28 mouse cellular contexts compared by ENCODE assay signal in the genomic region with DNA sequence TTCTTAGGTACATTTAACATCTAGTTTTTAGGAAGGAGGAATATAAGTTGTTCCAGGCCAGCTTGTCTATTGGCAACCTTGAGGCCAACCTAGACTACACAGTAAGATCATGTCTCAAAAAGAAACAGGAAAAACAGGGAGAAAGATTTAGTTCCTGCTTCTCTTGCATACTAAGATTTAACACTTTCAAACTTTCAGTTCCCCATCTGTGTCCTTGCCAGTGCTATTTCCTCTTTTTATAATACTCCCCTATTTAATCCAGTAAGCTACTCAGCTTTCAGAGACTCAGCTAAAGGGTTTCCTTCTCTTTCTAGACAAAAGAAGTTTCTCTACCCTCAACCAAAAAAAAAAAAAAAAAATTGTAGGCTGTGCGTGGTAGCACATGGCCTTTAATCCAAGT. TPM values are rescaled to one million over a fixed set of nuclear protein-coding genes. Genes with fewer than 3 reads are reported as not detected.
A peak's percentile ranks its signal among the peaks of the same experiment; 100 is the strongest.
DNase-seq lines count a peak whose midpoint lies in the region; ATAC-seq and TF ChIP-seq lines count a peak whose summit lies in the region.
"Had no signal": no experiment of that assay in that cellular context is flagged by ENCODE, and none has a peak within 500 bp of the region (broad histone marks: within the 10 kb centered on the region; RNA-seq: fewer than 3 reads in every experiment).

No protein-coding gene starts in this region.

- no peaks in the 10 kb centered on the region for H3K79me2 ChIP-seq in CH12.LX (replicated peaks; ENCODE audit: control insufficient read depth, extremely low read depth, insufficient read depth, poor library complexity, severe bottlenecking)

- TF ChIP-seq EP300 in CH12.LX (IDR thresholded peaks at IDR 0.05; ENCODE audit: low read length) = peak; percentile 88

- no peak overlapping the region for H3K4me3 ChIP-seq in lung, adult 2 months (replicated peaks; ENCODE audit: extremely low read depth, low read depth, low read length)
- no peak overlapping the region for H3K4me3 ChIP-seq in CH12.LX (replicated peaks in 1 of 3; ENCODE audit: low read depth in 2 of 3, low read length in 2 of 3, poor library complexity in 1 of 3)
- no peak overlapping the region for H3K4me3 ChIP-seq in forebrain, embryonic 11.5 days (ENCODE audit: low read depth, low read length)
- H3K4me3 ChIP-seq in hindbrain, embryonic 11.5 days (ENCODE audit: low read depth, low read length) = no peak overlapping the region
- H3K4me3 ChIP-seq: erythroblast, embryonic 14.5 days; forebrain, embryonic 12.5 days; limb, embryonic 10.5 days; limb, embryonic 15.5 days; liver, embryonic 15.5 days; midbrain, embryonic 12.5 days had no signal

- in situ Hi-C loops in CH12.LX (cut with MboI; ENCODE audit: low pct_ligation_motif_present, low pct_unique_long_range_greater_than_20kb, low sequenced_read_pairs) = no loop called here

- TF ChIP-seq POLR2A in lung, adult 2 months (IDR thresholded peaks at IDR 0.05; ENCODE audit: borderline replicate concordance, extremely low read depth, low read depth, low read length) = no peak
- no peak for TF ChIP-seq POLR2A in CH12.LX (IDR thresholded peaks at IDR 0.05; ENCODE audit: low read depth, low read length)

- ATAC-seq in granulocyte monocyte progenitor cell, adult 5-6 weeks (replicated peaks; ENCODE audit: poor library complexity, severe bottlenecking) = peak; percentile 97
- peak; percentile 66 for ATAC-seq in monocyte, adult 5-6 weeks (replicated peaks; ENCODE audit: insufficient number of reproducible peaks, low FRiP score, low TSS enrichment, poor library complexity, severe bottlenecking)
- ATAC-seq in forebrain, embryonic 11.5 days (replicated peaks; ENCODE audit: low FRiP score) = no peak
- ATAC-seq in hindbrain, embryonic 11.5 days (ENCODE audit: low FRiP score) = no peak
- ATAC-seq: forebrain, postnatal 0 days; intestine, postnatal 0 days; Patski had no signal

- no peak overlapping the region for H3K4me2 ChIP-seq in CH12.LX (ENCODE audit: insufficient read depth, low read depth, poor library complexity, severe bottlenecking)
- no peak overlapping the region for H3K4me2 ChIP-seq in forebrain, embryonic 11.5 days (ENCODE audit: low read depth, low read length, severe bottlenecking)
- no peak overlapping the region for H3K4me2 ChIP-seq in hindbrain, embryonic 11.5 days (replicated peaks; ENCODE audit: low read depth, low read length)
- H3K4me2 ChIP-seq: forebrain, embryonic 12.5 days; heart, embryonic 11.5 days; hindbrain, embryonic 14.5 days; limb, embryonic 15.5 days; liver, embryonic 15.5 days; midbrain, embryonic 12.5 days had no signal

- H3K36me3 ChIP-seq in CH12.LX (replicated peaks in 1 of 2; ENCODE audit: control insufficient read depth in 1 of 2, insufficient read depth in 1 of 2, low read length in 1 of 2) = no peaks in the 10 kb centered on the region
- no peaks in the 10 kb centered on the region for H3K36me3 ChIP-seq in forebrain, embryonic 11.5 days (ENCODE audit: control insufficient read depth, insufficient read depth, low read length)
- no peaks in the 10 kb centered on the region for H3K36me3 ChIP-seq in hindbrain, embryonic 11.5 days (ENCODE audit: control insufficient read depth, insufficient read depth, low read length)
- H3K36me3 ChIP-seq: forebrain, embryonic 12.5 days; limb, embryonic 10.5 days; limb, embryonic 15.5 days; liver, embryonic 15.5 days; midbrain, embryonic 12.5 days had no signal

- TF ChIP-seq RAD21 in CH12.LX (IDR thresholded peaks at IDR 0.05; ENCODE audit: low read depth, low read length) = no peak

- WGBS in lung, adult 2 months = 55% methylated on average over 1 of the region's 1 CpGs
- WGBS in forebrain, embryonic 11.5 days = 55% methylated on average over 1 of the region's 1 CpGs
- WGBS in hindbrain, embryonic 11.5 days = 88% methylated on average over 1 of the region's 1 CpGs

- H3K9me3 ChIP-seq in CH12.LX (replicated peaks; ENCODE audit: low read length) = no peaks in the 10 kb centered on the region
- no peaks in the 10 kb centered on the region for H3K9me3 ChIP-seq in forebrain, embryonic 11.5 days (ENCODE audit: control insufficient read depth, low read length)
- no peaks in the 10 kb centered on the region for H3K9me3 ChIP-seq in hindbrain, embryonic 11.5 days (ENCODE audit: control insufficient read depth, low read length)
- H3K9me3 ChIP-seq: forebrain, embryonic 12.5 days; limb, embryonic 10.5 days; limb, embryonic 15.5 days; liver, embryonic 15.5 days; midbrain, embryonic 12.5 days had no signal

- no peaks in the 10 kb centered on the region for H3K27me3 ChIP-seq in CH12.LX (replicated peaks)
- H3K27me3 ChIP-seq in forebrain, embryonic 11.5 days (ENCODE audit: control insufficient read depth, insufficient read depth, low read length) = no peaks in the 10 kb centered on the region
- H3K27me3 ChIP-seq in hindbrain, embryonic 11.5 days (ENCODE audit: control insufficient read depth, insufficient read depth, low read length) = no peaks in the 10 kb centered on the region
- H3K27me3 ChIP-seq: forebrain, embryonic 12.5 days; limb, embryonic 15.5 days; liver, embryonic 15.5 days; midbrain, embryonic 12.5 days had no signal

- no peak for TF ChIP-seq CTCF in lung, adult 2 months (IDR thresholded peaks at IDR 0.05; ENCODE audit: insufficient read depth, low read length)
- no peak for TF ChIP-seq CTCF in CH12.LX (conservative IDR thresholded peaks at IDR 0.05 in 1 of 2, IDR thresholded peaks at IDR 0.05 in 1 of 2; ENCODE audit: low read depth in 2 of 2, low read length in 2 of 2)

- dilution Hi-C loops in CH12.LX (cut with MboI; ENCODE audit: extremely low pct_ligation_motif_present, extremely low pct_unique_long_range_greater_than_20kb, low sequenced_read_pairs) = no loop called here

- no peak overlapping the region for H3K27ac ChIP-seq in CH12.LX (ENCODE audit: insufficient read depth, low read depth)
- no peak overlapping the region for H3K27ac ChIP-seq in forebrain, embryonic 11.5 days (ENCODE audit: low read depth, low read length)
- H3K27ac ChIP-seq in hindbrain, embryonic 11.5 days (ENCODE audit: low read depth, low read length) = no peak overlapping the region
- H3K27ac ChIP-seq: forebrain, embryonic 12.5 days; hindbrain, embryonic 14.5 days; limb, embryonic 10.5 days; limb, embryonic 15.5 days; liver, embryonic 15.5 days; midbrain, embryonic 12.5 days had no signal

- H3K9ac ChIP-seq in CH12.LX (ENCODE audit: insufficient read depth, low read depth) = no peak overlapping the region
- no peak overlapping the region for H3K9ac ChIP-seq in forebrain, embryonic 11.5 days (ENCODE audit: low read length)
- no peak overlapping the region for H3K9ac ChIP-seq in hindbrain, embryonic 11.5 days (ENCODE audit: low read depth, low read length)
- H3K9ac ChIP-seq: forebrain, embryonic 12.5 days; forebrain, postnatal 0 days; hindbrain, embryonic 14.5 days; limb, embryonic 15.5 days; liver, embryonic 15.5 days; midbrain, embryonic 12.5 days had no signal

- H3K4me1 ChIP-seq in lung, adult 2 months (ENCODE audit: control insufficient read depth, insufficient read depth, low read length) = no peaks in the 10 kb centered on the region
- H3K4me1 ChIP-seq in CH12.LX (ENCODE audit: control insufficient read depth in 1 of 2, insufficient read depth in 2 of 2) = peaks cover 0 to 4% of the 10 kb centered on the region in 2 experiments; a peak in 1 of 4 replicates
- H3K4me1 ChIP-seq in forebrain, embryonic 11.5 days (replicated peaks; ENCODE audit: control insufficient read depth, insufficient read depth, low read length) = no peaks in the 10 kb centered on the region
- H3K4me1 ChIP-seq in hindbrain, embryonic 11.5 days (replicated peaks; ENCODE audit: control insufficient read depth, insufficient read depth, low read length) = no peaks in the 10 kb centered on the region
- H3K4me1 ChIP-seq: forebrain, embryonic 12.5 days; limb, embryonic 10.5 days; limb, embryonic 15.5 days; liver, embryonic 15.5 days; midbrain, embryonic 12.5 days had no signal

- DNase-seq in lung, postnatal 36 days = peak; percentile 1
- no peak for DNase-seq in lung, adult 2 months
- DNase-seq in CH12.LX (ENCODE audit: extremely low read depth) = peak; percentile 41
- no peak for DNase-seq in forebrain, embryonic 11.5 days (ENCODE audit: low spot score)
- no peak for DNase-seq in ovary, postnatal 14 days (ENCODE audit: low spot score)
- no peak for DNase-seq in hindbrain, embryonic 11.5 days (ENCODE audit: low spot score)
- DNase-seq: adrenal gland, postnatal 14 days; cerebellum, adult 11-12 months; cerebellum, adult 9-11 months; forebrain, postnatal 0 days; gastrocnemius, postnatal 14 days; heart, postnatal 36 days; kidney, adult 9 months; kidney, postnatal 10 days; layer of hippocampus, postnatal 36 days; thymus, postnatal 4 days had no signal

TF ChIP-seq in CH12.LX, 34 proteins besides CTCF, POLR2A, EP300 and RAD21:
- TF ChIP-seq JUN (IDR thresholded peaks at IDR 0.05; ENCODE audit: insufficient read depth, low read depth, low read length) (no peak), NRF1 (IDR thresholded peaks at IDR 0.05; ENCODE audit: low read depth, low read length) (no peak), ELF1 (IDR thresholded peaks at IDR 0.05; ENCODE audit: low read depth, low read length) (no peak), UBTF (IDR thresholded peaks at IDR 0.05; ENCODE audit: low read depth, low read length) (no peak), POLR2AphosphoS2 (IDR thresholded peaks at IDR 0.05; ENCODE audit: low read depth, low read length) (no peak), ZNF384 (IDR thresholded peaks at IDR 0.05; ENCODE audit: low read depth, low read length) (peak; percentile 49; the same call in 1 of the 2 replicates), IRF4 (IDR thresholded peaks at IDR 0.05; ENCODE audit: low read depth, low read length) (peak; percentile 73), JUND (conservative IDR thresholded peaks at IDR 0.05; ENCODE audit: low read depth, low read length) (0 out of 2 replicates have a peak, but pooled peaks have one; percentile 11), GABPA (IDR thresholded peaks at IDR 0.05; ENCODE audit: insufficient replicate concordance, low read depth, low read length) (no peak), TCF12 (IDR thresholded peaks at IDR 0.05; ENCODE audit: low read depth, low read length) (no peak), RCOR1 (conservative IDR thresholded peaks at IDR 0.05; ENCODE audit: low read depth, low read length) (0 out of 2 replicates have a peak, but pooled peaks have one; percentile 41)

RNA-seq across cellular contexts. Expression of gene Wdr44, which starts 17.4 kb away (rescaled TPM):
- 3.4 and 3.6 TPM in 2 replicates for polyA plus RNA-seq in lung, adult 2 months (2012; rRNA removed)
- 1.5 and 2.0 TPM in 2 replicates for total RNA-seq in CH12.LX (2012; rRNA removed)
- total RNA-seq in CH12.LX (2014; rRNA removed) = 2.2 and 3.0 TPM in 2 replicates
- 4.3 and 4.7 TPM in 2 replicates for polyA plus RNA-seq in CH12.LX (2012; ENCODE audit: insufficient read length, low read depth)
- 6.4 and 6.7 TPM in 2 replicates for total RNA-seq in granulocyte monocyte progenitor cell, adult 5-6 weeks (2014; fragmentation: Nextera tagmentation)
- 7.8 and 12.7 TPM in 2 replicates for total RNA-seq in granulocyte monocyte progenitor cell, adult 5-6 weeks (2017)
- total RNA-seq in monocyte, adult 5-6 weeks (2017) = 25.8 to 50.2 TPM (median 36.4 TPM) in 3 replicates
- 7.3 and 8.4 TPM in 2 replicates for polyA plus RNA-seq in forebrain, embryonic 11.5 days (2014; fragmentation: Nextera tagmentation; extraction: Ambion mirVana)
- polyA plus RNA-seq in hindbrain, embryonic 11.5 days (2014; fragmentation: Nextera tagmentation; extraction: Ambion mirVana) = 6.4 and 10.7 TPM in 2 replicates

Comparison
In these comparisons a context has a peak if more than half of its experiments do, and no peak if none do; other contexts are left out.
1. DNase-seq: peak in lung, postnatal 36 days (single experiment) and CH12.LX (single experiment); none in lung, adult 2 months (single experiment), forebrain, embryonic 11.5 days (single experiment), ovary, postnatal 14 days (single experiment) and hindbrain, embryonic 11.5 days (single experiment).
2. ATAC-seq: peak in granulocyte monocyte progenitor cell, adult 5-6 weeks (single experiment) and monocyte, adult 5-6 weeks (single experiment); none in forebrain, embryonic 11.5 days (single experiment) and hindbrain, embryonic 11.5 days (single experiment).